Mouse (Mus musculus) olfactory bulb, adult 2 months (tissue): ENCODE measurements around the gene Lmo2.

ENCODE experiments used
- CTCF ChIP-seq: fragments of 200-500 bp; IDR thresholded peaks from 2 replicates; pipeline ENCODE4 v1.5.1; 2012; ENCODE audit warnings: low read depth, mild to moderate bottlenecking, low read length, moderate library complexity; ENCODE audit not compliant: insufficient read depth
- POLR2A ChIP-seq: fragments of 200-500 bp; IDR thresholded peaks from 2 replicates; pipeline ENCODE4 v1.6.1; 2012; ENCODE audit warnings: mild to moderate bottlenecking, low read depth, low read length, moderate library complexity; ENCODE audit not compliant: insufficient read depth

DNA sequence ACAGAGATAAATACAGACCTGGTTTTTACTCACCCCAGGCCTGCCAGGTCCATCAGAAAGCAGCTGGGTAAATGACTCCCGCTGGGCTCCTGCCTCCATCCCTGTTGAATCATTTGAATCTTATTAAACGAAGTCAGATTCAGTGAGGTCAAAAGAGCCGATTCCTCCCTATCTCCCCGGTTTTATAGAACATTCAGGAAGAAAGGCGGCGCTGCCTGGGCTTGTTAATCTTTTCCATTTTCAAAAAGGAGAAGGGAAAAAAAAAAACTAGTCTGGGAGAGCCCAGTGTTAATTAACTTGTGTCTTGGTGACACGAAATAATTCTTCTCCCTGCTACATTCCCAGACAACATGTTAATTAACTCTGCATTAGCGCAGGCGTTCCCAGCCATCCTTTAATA is 19.9 kb downstream of the Lmo2 start:
- TF ChIP-seq CTCF (no peak), POLR2A (no peak)
